ENCODE assay signal across 9 mouse cellular contexts in genomic region chr15:36374732-36375548, GRCm38 (mm10).
DNase-seq lines count a peak whose midpoint lies in the region; ATAC-seq and TF ChIP-seq lines count a peak whose summit lies in the region.
"Had no signal": no experiment of that assay in that cellular context is flagged by ENCODE, and none has a peak within 500 bp of the region (broad histone marks: within the 10 kb centered on the region; RNA-seq: fewer than 3 reads in every experiment).

No protein-coding gene starts in this region.

- no peaks in the 10 kb centered on the region for H3K9me3 ChIP-seq in embryonic facial prominence, embryonic 14.5 days (ENCODE audit: control insufficient read depth, low read length)
- H3K9me3 ChIP-seq in heart, embryonic 12.5 days (replicated peaks), result no peaks in the 10 kb centered on the region
- H3K9me3 ChIP-seq in kidney, embryonic 15.5 days (replicated peaks), result no peaks in the 10 kb centered on the region
- no peaks in the 10 kb centered on the region for H3K9me3 ChIP-seq in limb, embryonic 13.5 days
- H3K9me3 ChIP-seq in midbrain, embryonic 13.5 days, result no peaks in the 10 kb centered on the region

- H3K27ac ChIP-seq in spleen, adult 2 months (ENCODE audit: insufficient read depth, low read length), result peak overlapping the region; percentile 35; the same call in 1 of the 2 replicates
- H3K27ac ChIP-seq in embryonic facial prominence, embryonic 14.5 days (replicated peaks; ENCODE audit: low read depth, low read length), result peak overlapping the region; percentile 72
- H3K27ac ChIP-seq in heart, embryonic 12.5 days (ENCODE audit: poor library complexity, severe bottlenecking), result peak overlapping the region; percentile 75
- H3K27ac ChIP-seq in kidney, embryonic 15.5 days, result peak overlapping the region; percentile 95
- H3K27ac ChIP-seq in limb, embryonic 13.5 days, result peak overlapping the region; percentile 17; the same call in 1 of the 2 replicates
- no peak overlapping the region for H3K27ac ChIP-seq in midbrain, embryonic 13.5 days

- no peak for TF ChIP-seq CTCF in spleen, adult 2 months (IDR thresholded peaks at IDR 0.05; ENCODE audit: extremely low read depth, insufficient read depth, insufficient read length, insufficient replicate concordance)

- H3K4me2 ChIP-seq in embryonic facial prominence, embryonic 14.5 days (ENCODE audit: low read depth, low read length), result peak overlapping the region; percentile 82
- H3K4me2 ChIP-seq in heart, embryonic 12.5 days, result peak overlapping the region; percentile 78
- peak overlapping the region; percentile 81 for H3K4me2 ChIP-seq in kidney, embryonic 15.5 days
- peak overlapping the region; percentile 77 for H3K4me2 ChIP-seq in limb, embryonic 13.5 days (replicated peaks)
- peak overlapping the region; percentile 80 for H3K4me2 ChIP-seq in midbrain, embryonic 13.5 days (replicated peaks)

- no peak for DNase-seq in spleen, adult 2 months (ENCODE audit: low read depth in 1 of 2, low spot score in 2 of 2)
- no peak for DNase-seq in spleen, adult 12 weeks (ENCODE audit: low spot score)
- DNase-seq in embryonic facial prominence, embryonic 14.5 days (ENCODE audit: low spot score), result peak; percentile 82
- peak; percentile 24 for DNase-seq in splenic B cell, adult 2 months (ENCODE audit: low read depth, low spot score)

- H3K27me3 ChIP-seq in spleen, adult 2 months (ENCODE audit: control insufficient read depth, insufficient read depth, low read length), result no peaks in the 10 kb centered on the region
- H3K27me3 ChIP-seq in embryonic facial prominence, embryonic 14.5 days (replicated peaks; ENCODE audit: control insufficient read depth, insufficient read depth, low read length), result no peaks in the 10 kb centered on the region
- no peaks in the 10 kb centered on the region for H3K27me3 ChIP-seq in heart, embryonic 12.5 days (replicated peaks)
- 0 out of 2 replicates have a peak, but pooled peaks cover 3% of the 10 kb centered on the region for H3K27me3 ChIP-seq in kidney, embryonic 15.5 days
- peaks cover 13% of the 10 kb centered on the region; the same call in 1 of the 2 replicates for H3K27me3 ChIP-seq in limb, embryonic 13.5 days
- H3K27me3 ChIP-seq in midbrain, embryonic 13.5 days, result peaks cover 12% of the 10 kb centered on the region
- H3K27me3 ChIP-seq in splenic B cell, adult 2 months (ENCODE audit: control insufficient read depth, insufficient read depth, low read length, poor library complexity, severe bottlenecking), result no peaks in the 10 kb centered on the region

- H3K4me3 ChIP-seq in spleen, adult 2 months (ENCODE audit: extremely low read depth, insufficient read depth, insufficient read length), result peak overlapping the region; percentile 44
- H3K4me3 ChIP-seq in embryonic facial prominence, embryonic 14.5 days (ENCODE audit: low read depth, low read length), result peak overlapping the region; percentile 40
- H3K4me3 ChIP-seq in heart, embryonic 12.5 days, result peak overlapping the region; percentile 49
- peak overlapping the region; percentile 47 for H3K4me3 ChIP-seq in kidney, embryonic 15.5 days (replicated peaks)
- H3K4me3 ChIP-seq in limb, embryonic 13.5 days, result peak overlapping the region; percentile 46
- H3K4me3 ChIP-seq in midbrain, embryonic 13.5 days (replicated peaks), result peak overlapping the region; percentile 43

- H3K4me1 ChIP-seq in spleen, adult 2 months (ENCODE audit: control insufficient read depth, insufficient read depth, insufficient read length), result peaks cover 3% of the 10 kb centered on the region; the same call in 1 of the 2 replicates
- peaks cover 18% of the 10 kb centered on the region for H3K4me1 ChIP-seq in embryonic facial prominence, embryonic 14.5 days (ENCODE audit: control insufficient read depth, insufficient read depth, low read length)
- peaks cover 23% of the 10 kb centered on the region for H3K4me1 ChIP-seq in heart, embryonic 12.5 days (replicated peaks)
- peaks cover 39% of the 10 kb centered on the region for H3K4me1 ChIP-seq in kidney, embryonic 15.5 days
- peaks cover 24% of the 10 kb centered on the region for H3K4me1 ChIP-seq in limb, embryonic 13.5 days
- peaks cover 20% of the 10 kb centered on the region for H3K4me1 ChIP-seq in midbrain, embryonic 13.5 days (replicated peaks)

- H3K36me3 ChIP-seq in spleen, adult 2 months (ENCODE audit: control insufficient read depth, insufficient read depth, low read length), result no peaks in the 10 kb centered on the region
- H3K36me3 ChIP-seq in embryonic facial prominence, embryonic 14.5 days (ENCODE audit: control insufficient read depth, insufficient read depth, low read length), result no peaks in the 10 kb centered on the region
- no peaks in the 10 kb centered on the region for H3K36me3 ChIP-seq in heart, embryonic 12.5 days
- H3K36me3 ChIP-seq in kidney, embryonic 15.5 days, result no peaks in the 10 kb centered on the region
- no peaks in the 10 kb centered on the region for H3K36me3 ChIP-seq in limb, embryonic 13.5 days
- no peaks in the 10 kb centered on the region for H3K36me3 ChIP-seq in midbrain, embryonic 13.5 days
- H3K36me3 ChIP-seq in splenic B cell, adult 2 months (ENCODE audit: control insufficient read depth, insufficient read depth, low read length, poor library complexity, severe bottlenecking), result no peaks in the 10 kb centered on the region
- H3K36me3 ChIP-seq: G1E had no signal

- WGBS in spleen, adult 2 months, result 8% methylated on average over 20 of the region's 20 CpGs
- WGBS in embryonic facial prominence, embryonic 14.5 days, result 2% methylated on average over 20 of the region's 20 CpGs
- 3% methylated on average over 20 of the region's 20 CpGs for WGBS in heart, embryonic 12.5 days
- 1% methylated on average over 20 of the region's 20 CpGs for WGBS in kidney, embryonic 15.5 days
- WGBS in limb, embryonic 13.5 days, result 3% methylated on average over 20 of the region's 20 CpGs
- WGBS in midbrain, embryonic 13.5 days, result 1% methylated on average over 20 of the region's 20 CpGs

- ATAC-seq in embryonic facial prominence, embryonic 14.5 days (ENCODE audit: low read depth), result peak; percentile 79
- ATAC-seq in heart, embryonic 12.5 days (ENCODE audit: insufficient number of reproducible peaks, low FRiP score), result peak; percentile 57
- peak; percentile 82 for ATAC-seq in kidney, embryonic 15.5 days (replicated peaks; ENCODE audit: low FRiP score)
- ATAC-seq in limb, embryonic 13.5 days (ENCODE audit: low FRiP score, low read depth), result peak; percentile 70; the same call in 1 of the 2 replicates
- peak; percentile 72 for ATAC-seq in midbrain, embryonic 13.5 days

- H3K9ac ChIP-seq in embryonic facial prominence, embryonic 14.5 days (ENCODE audit: low read depth, low read length), result peak overlapping the region; percentile 56
- H3K9ac ChIP-seq in heart, embryonic 12.5 days, result peak overlapping the region; percentile 63
- peak overlapping the region; percentile 35 for H3K9ac ChIP-seq in kidney, embryonic 15.5 days
- peak overlapping the region; percentile 53 for H3K9ac ChIP-seq in limb, embryonic 13.5 days
- H3K9ac ChIP-seq in midbrain, embryonic 13.5 days (replicated peaks), result peak overlapping the region; percentile 56; the same call in 1 of the 2 replicates

- TF ChIP-seq POLR2A in spleen, adult 2 months (IDR thresholded peaks at IDR 0.05; ENCODE audit: low read depth, low read length), result no peak

Comparison
In these comparisons a context has a peak if more than half of its experiments do, and no peak if none do; other contexts are left out.
1. DNase-seq: peak in embryonic facial prominence, embryonic 14.5 days (single experiment) and splenic B cell, adult 2 months (single experiment); none in spleen, adult 2 months (0 of 2) and spleen, adult 12 weeks (single experiment).
2. Peak in every context shown above with its lines, with median percentiles within 50 percentile points of each other: H3K4me3 ChIP-seq, ATAC-seq, H3K4me2 ChIP-seq and H3K9ac ChIP-seq.